Mouse (Mus musculus) kidney, adult 2 months (tissue): ENCODE measurements around the gene Cdc42.

Experiments
- CTCF ChIP-seq: fragments of 200-500 bp; conservative IDR thresholded peaks from 2 replicates; pipeline ENCODE4 v1.5.1; 2011; ENCODE audit warnings: low read depth, mild to moderate bottlenecking, control low read depth, low read length, moderate library complexity, mixed read lengths; ENCODE audit not compliant: insufficient read depth, insufficient read length
- POLR2A ChIP-seq: fragments of 200-500 bp; IDR thresholded peaks from one replicate; pipeline ENCODE4 v1.6.1; 2011; ENCODE audit warnings: low read depth, low read length, control low read depth

DNA sequence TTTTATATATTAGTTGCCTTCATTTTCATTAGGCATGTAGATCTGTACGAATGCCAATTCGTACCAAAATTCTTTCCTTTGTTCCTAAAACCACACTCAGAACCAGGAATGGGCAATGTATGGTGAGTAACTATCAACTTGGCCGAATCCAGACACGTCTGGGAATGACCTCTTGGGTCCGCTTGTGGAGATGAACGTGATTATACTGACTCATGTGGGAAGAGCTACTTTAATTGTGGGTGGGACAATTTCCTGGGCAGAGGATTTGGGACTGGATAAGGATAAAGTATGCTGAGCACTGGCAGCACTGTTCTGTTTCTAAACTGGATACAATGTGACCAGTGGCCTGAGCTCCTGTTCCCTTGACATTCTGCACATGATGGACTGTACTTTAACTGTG lies 32.6 kb downstream of the Cdc42 start:
- TF ChIP-seq POLR2A (no peak), CTCF (no peak)
